Mouse (Mus musculus) urinary bladder, postnatal 36 days (tissue): Measurements from ENCODE around the gene Uhrf1bp1.
"Not testable (repeated sequence)": the region's sequence is repeated elsewhere in the genome, so short reads cannot be mapped to it uniquely, and the experiment has no call there.

ENCODE experiments used
- DNase-seq, 2 experiments: peaks; one replicate each; pipeline ENCODE4 v3.0.0; 2022; ENCODE audit warnings: low spot score in 2 of 2, mixed read lengths in 1 of 2

Uhrf1bp1 gene

DNA sequence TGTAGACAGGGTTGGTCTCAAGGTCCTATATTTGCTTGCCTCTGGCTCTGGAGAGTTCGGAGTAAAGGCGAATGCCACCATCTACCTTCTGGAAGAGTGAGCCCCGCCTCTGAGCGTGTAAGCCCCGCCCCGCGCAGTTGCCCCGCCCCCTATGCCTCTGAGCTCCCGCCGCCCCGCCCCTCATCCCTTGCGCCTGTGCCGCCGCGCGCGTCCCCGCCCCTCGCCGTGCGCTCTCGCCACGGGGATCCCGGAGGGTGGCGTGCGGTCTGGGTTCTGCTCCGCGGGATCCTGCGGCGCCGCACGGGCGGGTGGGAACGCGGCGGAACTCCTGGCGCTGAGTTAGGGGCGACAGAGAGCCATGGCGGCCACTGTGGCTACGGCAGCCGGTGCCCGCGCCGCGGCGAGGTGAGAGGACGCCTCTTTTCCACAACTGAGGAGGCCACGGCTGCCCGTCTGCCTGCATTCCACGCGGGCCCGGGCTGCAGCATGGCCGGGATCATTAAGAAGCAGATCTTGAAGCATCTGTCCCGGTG lies at the start of gene Uhrf1bp1:
Gene Uhrf1bp1 (plus strand): TSS at position 177 of the 533 bp plus-strand sequence.
- DNase-seq: peak; percentile 67 to 79

DNA sequence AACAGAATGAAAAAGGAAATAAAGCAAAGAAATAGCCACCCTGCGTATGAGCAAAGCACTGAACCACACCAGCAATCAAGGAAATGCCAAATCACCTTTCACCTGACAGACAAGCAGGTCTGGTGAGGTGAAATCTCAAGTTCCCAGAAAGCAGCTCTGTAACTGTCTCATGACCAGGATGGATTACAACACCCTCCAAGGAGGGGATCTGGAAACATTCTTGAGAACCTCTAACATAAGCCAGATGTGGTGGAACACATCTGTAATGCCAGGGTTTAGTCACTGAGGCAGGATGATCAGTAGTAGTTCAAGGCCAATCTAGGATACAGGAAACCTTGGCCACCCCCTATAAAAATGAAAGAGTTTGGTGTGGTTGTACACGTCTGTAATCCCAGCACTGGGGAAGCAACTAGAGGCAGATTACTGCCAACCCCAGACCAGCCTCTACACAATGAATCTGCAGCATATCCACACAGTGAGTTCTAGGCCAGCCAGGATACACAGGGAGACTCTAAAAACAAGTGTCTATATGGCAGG lies 48.6 kb upstream of the Uhrf1bp1 start:
- no peak for DNase-seq

DNA sequence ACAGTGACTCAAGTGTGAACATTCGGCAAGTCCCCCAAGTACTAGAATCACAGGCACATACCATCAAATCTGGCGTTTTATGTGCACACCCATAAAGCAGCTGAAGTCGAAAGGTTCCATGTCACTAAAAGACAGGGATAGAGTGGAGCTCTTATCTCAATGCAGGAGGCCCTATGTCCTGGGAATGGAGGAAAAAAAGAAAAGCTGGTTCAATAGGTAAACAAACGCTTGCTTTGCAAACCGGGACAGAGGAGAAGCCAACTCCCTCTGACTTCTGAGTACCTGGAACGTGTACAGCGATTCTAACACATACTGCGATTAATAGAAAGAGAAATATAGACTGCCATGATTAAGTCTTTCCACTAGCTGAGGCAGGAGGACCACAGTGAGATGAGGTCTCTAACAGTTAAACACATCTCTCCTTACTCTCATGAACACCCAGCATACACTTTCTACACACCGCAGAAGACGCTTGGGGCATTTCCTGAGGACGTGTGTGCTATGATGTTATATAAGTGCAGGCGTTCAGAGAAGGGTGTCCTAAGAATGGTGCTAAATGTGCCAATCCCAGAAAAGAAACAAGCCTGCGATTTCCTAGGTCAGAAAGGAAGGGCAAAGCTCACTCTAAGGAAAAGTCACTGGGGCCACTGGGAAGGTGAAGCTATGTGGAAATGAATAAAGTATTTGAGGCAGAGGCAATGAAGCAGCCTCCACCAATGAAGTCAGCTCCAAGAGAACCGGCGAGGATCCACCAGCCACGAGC lies 45.5 kb upstream of the Uhrf1bp1 start:
- no peak for DNase-seq

DNA sequence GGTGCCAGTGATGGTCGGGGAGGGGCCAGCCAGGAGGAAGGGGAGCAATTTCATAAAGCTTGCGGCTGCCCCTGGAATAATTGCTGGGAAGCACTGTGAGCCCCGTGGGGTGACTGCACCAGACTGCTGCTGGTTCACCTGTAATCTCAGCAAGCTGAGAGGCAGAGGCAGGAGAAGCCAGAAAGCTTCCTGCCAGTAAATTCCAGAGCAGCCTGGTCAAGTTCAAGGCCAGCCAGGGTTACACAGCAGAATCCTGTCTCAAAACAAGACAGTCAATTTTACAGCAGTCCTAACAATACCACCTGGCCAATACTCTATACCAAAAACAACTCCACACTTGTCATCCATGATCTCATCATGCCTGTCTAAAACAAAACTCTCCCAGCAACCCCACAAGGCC lies 44.3 kb upstream of the Uhrf1bp1 start:
- no peak for DNase-seq

DNA sequence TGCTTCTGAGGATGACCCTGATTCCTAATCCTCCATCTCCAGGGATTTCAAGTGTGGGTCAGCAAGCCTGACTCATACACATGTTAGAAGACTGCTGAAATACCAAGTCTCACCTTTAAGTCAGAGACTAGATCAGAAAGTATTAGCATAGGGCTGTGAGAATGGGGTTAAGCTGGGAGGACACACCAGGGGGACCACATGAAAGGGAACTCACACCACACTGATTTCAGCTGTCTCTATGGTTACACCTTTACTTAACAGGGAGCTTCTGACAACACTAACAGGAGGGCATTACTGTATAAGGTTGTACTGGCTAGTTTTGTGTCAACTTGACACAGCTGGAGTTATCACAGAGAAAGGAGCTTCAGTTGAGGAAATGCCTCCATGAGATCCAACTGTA lies 41.6 kb upstream of the Uhrf1bp1 start:
- DNase-seq: no peak

- no peak for DNase-seq
Measured at GRCm38 (mm10) chr17:27819011-27819410, 37.2 kb upstream of the Uhrf1bp1 start.

DNA sequence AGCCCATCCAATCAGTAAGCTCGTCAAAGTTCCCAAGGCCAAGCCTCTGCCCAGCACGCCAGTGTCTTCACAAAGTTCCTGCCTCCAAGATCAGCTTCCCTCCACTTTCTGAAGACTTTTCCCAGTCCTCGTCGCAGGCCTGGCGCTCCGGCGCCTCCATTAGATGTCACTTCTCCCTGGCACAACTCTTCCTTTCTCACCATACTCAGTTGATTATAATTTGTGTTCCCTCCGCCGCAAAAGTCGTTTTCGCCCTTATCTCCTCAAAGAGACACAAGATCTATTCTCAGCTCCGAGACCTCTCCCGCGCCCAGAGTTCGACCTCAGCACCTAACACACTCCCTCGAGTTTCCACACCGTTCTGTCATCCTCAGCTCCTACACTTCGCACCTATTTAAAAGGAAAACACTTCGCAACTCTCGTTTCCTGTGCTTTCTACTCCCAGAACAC lies 36.7 kb upstream of the Uhrf1bp1 start:
- no peak for DNase-seq

DNA sequence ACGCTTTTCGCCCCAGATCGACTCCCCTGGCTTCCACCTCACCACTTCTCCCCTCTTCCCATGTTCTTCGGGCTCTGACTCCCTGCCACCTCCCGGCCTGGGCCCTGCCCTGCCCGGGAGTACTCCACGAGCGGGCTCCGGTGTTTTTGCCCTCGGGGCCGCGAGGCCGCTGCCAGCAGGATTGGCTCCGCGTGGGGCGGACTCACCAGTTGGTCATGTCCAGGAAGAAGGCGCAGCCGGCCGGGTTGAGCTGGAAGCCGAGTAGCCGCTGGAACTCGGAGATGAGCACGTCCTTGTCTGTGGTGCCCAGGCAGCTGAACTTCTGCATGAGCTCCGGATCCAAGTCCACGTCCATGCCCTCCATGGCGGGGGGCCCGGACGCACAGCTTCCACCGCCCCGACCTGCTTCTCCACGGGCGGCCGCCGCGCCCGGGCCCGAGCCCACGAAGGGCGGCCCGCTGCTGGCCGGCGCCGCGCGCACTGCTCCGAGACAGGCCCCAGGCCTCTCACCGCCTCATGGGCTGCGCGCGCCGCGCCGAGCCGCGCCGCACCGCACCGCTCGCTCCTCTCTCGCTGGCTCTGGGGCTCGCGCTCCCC lies 36.2 kb upstream of the Uhrf1bp1 start:
- DNase-seq: peak; percentile 43 to 57

DNA sequence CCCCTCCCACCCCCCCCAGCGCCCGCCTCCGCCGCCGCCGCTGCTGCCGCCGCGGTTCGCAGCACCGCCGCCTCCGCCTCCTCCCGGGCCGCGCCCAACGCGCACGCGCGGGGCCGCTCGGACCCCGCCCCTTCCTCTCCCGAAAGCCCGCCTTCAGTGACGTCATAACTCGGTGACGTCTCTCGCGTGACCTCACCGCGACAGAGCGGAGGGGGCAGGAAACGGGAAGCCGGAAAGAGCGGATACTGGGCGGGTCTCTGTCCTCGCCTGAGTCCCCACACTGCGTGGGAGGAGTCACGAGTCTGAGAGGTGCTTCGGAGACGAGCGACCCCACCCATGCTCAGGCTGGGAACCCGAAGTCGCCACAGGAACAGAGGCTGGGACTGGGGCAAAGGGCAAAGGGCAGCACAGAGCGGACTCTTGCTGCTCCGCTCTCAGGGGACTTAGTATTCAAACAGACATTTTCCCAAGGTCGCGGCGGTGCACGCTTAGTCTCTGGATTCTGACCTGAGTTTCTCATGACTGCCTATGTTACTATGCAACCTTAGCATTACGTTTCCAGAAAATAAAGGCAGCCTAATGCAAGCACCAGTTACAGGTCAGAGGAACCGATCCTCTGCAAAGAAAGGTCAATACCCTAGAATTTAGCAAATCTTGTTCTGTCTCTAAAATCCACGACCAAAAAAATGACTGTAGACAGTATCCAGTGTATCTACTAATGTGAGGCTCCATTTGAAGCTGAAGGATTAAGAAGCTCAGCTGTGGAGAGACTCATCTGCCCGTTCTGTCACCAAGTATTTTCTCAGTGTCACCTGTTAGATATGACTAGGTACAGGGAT lies 35.5 kb upstream of the Uhrf1bp1 start, which contains the start of gene D17Wsu92e:
Gene D17Wsu92e (minus strand): TSS at position 81 of the 839 bp plus-strand sequence.
- DNase-seq: peak; percentile 98

GRCm38 (mm10) chr17:27821407-27822338 lies 34.6 kb upstream of the Uhrf1bp1 start:
- DNase-seq: no peak

DNA sequence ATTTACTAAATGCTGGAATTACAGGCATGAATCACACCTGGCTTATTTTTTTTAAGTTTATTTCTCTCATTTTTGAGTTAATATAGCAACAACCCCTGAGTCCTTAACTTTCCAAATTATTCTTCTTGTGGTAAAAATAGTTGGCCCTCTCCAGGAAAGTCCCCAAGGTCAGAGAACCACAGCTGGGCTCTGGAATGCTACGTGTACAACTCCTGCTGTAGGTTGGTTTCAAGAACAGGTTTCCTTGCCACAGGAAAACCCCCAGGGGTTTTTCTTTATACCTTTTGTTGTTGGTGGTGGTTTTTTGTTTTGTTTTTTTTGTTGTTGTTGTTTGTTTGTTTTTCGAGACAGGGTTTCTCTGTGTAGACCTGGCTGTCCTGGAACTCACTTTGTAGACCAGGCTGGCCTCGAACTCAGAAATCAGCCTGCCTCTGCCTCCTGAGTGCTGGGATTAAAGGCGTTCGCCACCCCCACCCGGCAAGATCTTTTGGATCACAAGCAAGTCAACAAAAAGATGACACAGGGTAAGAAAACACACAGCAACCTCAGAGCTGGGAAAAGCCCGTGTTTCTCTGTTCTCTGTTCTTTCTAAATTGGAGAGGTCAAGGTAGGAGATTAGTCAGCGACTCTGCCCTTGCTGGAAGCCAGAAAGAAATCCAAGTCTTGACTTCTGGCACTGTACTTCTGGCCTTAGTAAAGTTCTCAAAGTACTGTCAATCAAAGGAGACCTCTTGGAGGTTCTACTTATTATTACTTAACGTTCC lies 32.9 kb upstream of the Uhrf1bp1 start:
- DNase-seq: no peak

GRCm38 (mm10) chr17:27824941-27825340 lies 31.3 kb upstream of the Uhrf1bp1 start:
- DNase-seq: no peak

- DNase-seq: no peak
Measured at GRCm38 (mm10) chr17:27825539-27825938, 30.7 kb upstream of the Uhrf1bp1 start.

- DNase-seq: peak; percentile 56 to 79
Measured at GRCm38 (mm10) chr17:27825984-27826905, 30.0 kb upstream of the Uhrf1bp1 start.

GRCm38 (mm10) chr17:27826908-27827383 lies 29.3 kb upstream of the Uhrf1bp1 start:
- peak; percentile 39 to 44 for DNase-seq

DNA sequence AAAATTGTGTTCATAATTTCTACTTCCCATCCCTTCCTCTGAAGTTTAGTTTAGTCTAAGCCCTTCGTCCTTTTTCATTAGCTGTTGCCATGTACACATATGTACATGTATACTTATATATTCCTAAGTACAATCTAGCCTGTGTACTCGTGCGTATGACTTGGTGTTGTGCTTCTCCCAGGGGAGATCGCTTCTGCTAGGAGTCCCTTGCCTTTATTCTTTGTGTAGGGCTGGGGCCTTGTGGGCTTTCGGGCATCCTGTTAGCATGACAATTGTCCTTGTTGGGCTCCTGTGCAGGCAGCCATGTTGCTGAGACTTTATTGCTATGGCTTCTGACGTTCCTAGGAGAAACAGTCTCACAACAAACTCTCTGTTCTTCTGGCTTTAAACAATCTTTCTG lies 28.7 kb upstream of the Uhrf1bp1 start:
- DNase-seq: no peak

DNA sequence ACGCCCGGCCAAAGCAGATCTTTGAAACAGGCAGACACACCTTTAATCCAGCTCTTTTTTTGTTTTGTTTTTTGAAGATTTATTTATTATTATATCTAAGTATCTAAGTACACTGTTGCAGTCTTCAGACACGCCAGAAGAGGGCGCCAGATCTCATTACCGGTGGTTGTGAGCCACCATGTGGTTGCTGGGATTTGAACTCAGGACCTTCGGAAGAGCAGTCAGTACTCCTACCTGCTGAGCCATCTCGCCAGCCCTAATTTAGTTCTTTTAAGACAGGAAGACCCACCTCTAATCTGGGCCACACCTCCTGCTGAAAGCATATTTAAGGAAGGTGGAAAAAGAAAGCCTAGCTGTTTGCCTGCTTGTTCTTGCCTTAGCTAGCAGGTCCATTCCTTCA lies 25.8 kb upstream of the Uhrf1bp1 start:
- DNase-seq: no peak

GRCm38 (mm10) chr17:27837850-27838249 lies 18.4 kb upstream of the Uhrf1bp1 start, which contains the start of gene Snrpc:
TSS of gene Snrpc (plus strand) at chr17:27838150.
- DNase-seq: not testable (repeated sequence)
